Mouse (Mus musculus) hindlimb bud, embryonic 11.5 days (tissue): ENCODE data around the gene Scoc.
"Not testable (repeated sequence)": the region's sequence is repeated elsewhere in the genome, so short reads cannot be mapped to it uniquely, and the experiment has no call there.

Experiments used
- DNase-seq: peaks from one replicate; pipeline ENCODE4 v3.0.0-alpha.2; 2012; ENCODE audit warnings: low read depth, low spot score; ENCODE audit errors: extremely low spot score

The Scoc gene

GRCm38 (mm10) chr8:83458222-83458621, at the start of gene Scoc:
Scoc (minus strand) TSS chr8:83458391.
- DNase-seq: no peak

- no peak for DNase-seq
Measured at GRCm38 (mm10) chr8:83459606-83460005, 1.4 kb upstream of the Scoc start.

- no peak for DNase-seq
Measured at GRCm38 (mm10) chr8:83457121-83457520, 1.1 kb downstream of the Scoc start.

GRCm38 (mm10) chr8:83451056-83451455, 7.1 kb downstream of the Scoc start:
- DNase-seq: peak; percentile 16

- DNase-seq: no peak
Measured at GRCm38 (mm10) chr8:83449960-83450359, 8.2 kb downstream of the Scoc start.

- DNase-seq: peak; percentile 20
Measured at GRCm38 (mm10) chr8:83443052-83443400, 15.2 kb downstream of the Scoc start.

GRCm38 (mm10) chr8:83442243-83443051, 15.7 kb downstream of the Scoc start:
- peak; percentile 91 for DNase-seq

- DNase-seq: no peak
Measured at GRCm38 (mm10) chr8:83441656-83442242, 16.4 kb downstream of the Scoc start.

- DNase-seq: no peak
Measured at GRCm38 (mm10) chr8:83437077-83437476, 21.1 kb downstream of the Scoc start.

GRCm38 (mm10) chr8:83429071-83429524, 29.1 kb downstream of the Scoc start:
- no peak for DNase-seq

GRCm38 (mm10) chr8:83428621-83429020, 29.6 kb downstream of the Scoc start:
- DNase-seq: not testable (repeated sequence)

- no peak for DNase-seq
Measured at GRCm38 (mm10) chr8:83426949-83427348, 31.2 kb downstream of the Scoc start.

GRCm38 (mm10) chr8:83426104-83426759, 32.0 kb downstream of the Scoc start:
- no peak for DNase-seq

GRCm38 (mm10) chr8:83425202-83425601, 33.0 kb downstream of the Scoc start:
- DNase-seq: no peak

GRCm38 (mm10) chr8:83423032-83423825, 35.0 kb downstream of the Scoc start:
- DNase-seq: no peak

- no peak for DNase-seq
Measured at GRCm38 (mm10) chr8:83421354-83421753, 36.8 kb downstream of the Scoc start.

GRCm38 (mm10) chr8:83418805-83419516, 39.2 kb downstream of the Scoc start:
- no peak for DNase-seq

- no peak for DNase-seq
Measured at GRCm38 (mm10) chr8:83417970-83418369, 40.2 kb downstream of the Scoc start.

- no peak for DNase-seq
Measured at GRCm38 (mm10) chr8:83416878-83417277, 41.3 kb downstream of the Scoc start.

- no peak for DNase-seq
Measured at GRCm38 (mm10) chr8:83408496-83408895, 49.7 kb downstream of the Scoc start.
